In genomic region chr4:86864087-86864486, GRCm38 (mm10) we compare ENCODE assay signal across 19 mouse cellular contexts.
"Had no signal": no experiment of that assay in that cellular context is flagged by ENCODE, and none has a peak within 500 bp of the region (broad histone marks: within the 10 kb centered on the region; RNA-seq: fewer than 3 reads in every experiment).

No protein-coding gene starts in this region.

- H3K4me2 ChIP-seq: lung, embryonic 14.5 days; midbrain, embryonic 12.5 days; neural tube, embryonic 13.5 days; neural tube, embryonic 15.5 days had no signal

- H3K4me1 ChIP-seq: midbrain, embryonic 10.5 days; midbrain, embryonic 12.5 days; neural tube, embryonic 13.5 days; neural tube, embryonic 15.5 days had no signal

- H3K9me3 ChIP-seq: midbrain, embryonic 10.5 days; midbrain, embryonic 12.5 days; neural tube, embryonic 13.5 days; neural tube, embryonic 15.5 days had no signal

- DNase-seq: lung, adult 18-20 months; lung, embryonic 14.5 days; lung, postnatal 10 days; lung, postnatal 4 days; midbrain, embryonic 14.5 days; retina, postnatal 1 day; right cerebral cortex, adult 18-20 months; right cerebral cortex, postnatal 25 days; right cerebral cortex, postnatal 4 days; spleen, adult 18-20 months; thymus, adult 18-20 months; thymus, postnatal 14 days; thymus, postnatal 36 days had no signal

- H3K9ac ChIP-seq: lung, embryonic 14.5 days; midbrain, embryonic 12.5 days; neural tube, embryonic 13.5 days; neural tube, embryonic 15.5 days had no signal

- H3K36me3 ChIP-seq: midbrain, embryonic 10.5 days; midbrain, embryonic 12.5 days; neural tube, embryonic 13.5 days; neural tube, embryonic 15.5 days had no signal

- ATAC-seq: midbrain, embryonic 16.5 days had no signal

- H3K4me3 ChIP-seq: midbrain, embryonic 10.5 days; midbrain, embryonic 12.5 days; myocyte; neural tube, embryonic 13.5 days; neural tube, embryonic 15.5 days had no signal

- H3K27ac ChIP-seq: midbrain, embryonic 10.5 days; midbrain, embryonic 12.5 days; neural tube, embryonic 13.5 days; neural tube, embryonic 15.5 days had no signal

- H3K27me3 ChIP-seq: midbrain, embryonic 12.5 days; neural tube, embryonic 13.5 days; neural tube, embryonic 15.5 days had no signal
